Mouse (Mus musculus) heart, adult 2 months (tissue): ENCODE results near the gene Capzb. TPM values are rescaled to one million over a fixed set of nuclear protein-coding genes. Genes with fewer than 3 reads are reported as not detected.
A peak's percentile ranks its signal among the peaks of the same experiment; 100 is the strongest.

Source experiments
- DNase-seq, 2 experiments: peaks; one replicate each; pipeline ENCODE4 v3.0.0; 2021
- H3K27ac ChIP-seq: fragments of 200-600 bp; 2 replicates; pipeline ENCODE4 v1.8.1; 2022
- H3K27me3 ChIP-seq: fragments of 200-500 bp; 2 replicates; pipeline ENCODE4 v1.6.1; 2012; ENCODE audit warnings: mild to moderate bottlenecking, low read length, inconsistent platforms, mixed read lengths; ENCODE audit not compliant: control insufficient read depth, insufficient read depth
- H3K36me3 ChIP-seq: fragments of 200-500 bp; 2 replicates; pipeline ENCODE4 v1.6.1; 2012; ENCODE audit warnings: low read length, inconsistent platforms; ENCODE audit not compliant: control insufficient read depth, insufficient read depth
- H3K4me1 ChIP-seq: fragments of 200-500 bp; 2 replicates; pipeline ENCODE4 v1.6.1; 2011; ENCODE audit warnings: low read length; ENCODE audit not compliant: control insufficient read depth, insufficient read depth
- H3K4me3 ChIP-seq: fragments of 200-600 bp; 2 replicates; pipeline ENCODE4 v1.8.1; 2022
- H3K79me2 ChIP-seq: fragments of 200-500 bp; replicated peaks from 2 replicates; pipeline ENCODE4 v1.6.1; 2012; ENCODE audit warnings: mild to moderate bottlenecking, inconsistent platforms, low read length, moderate library complexity, mixed read lengths; ENCODE audit not compliant: control insufficient read depth, insufficient read depth
- H3K9ac ChIP-seq: fragments of 200-500 bp; 2 replicates; pipeline ENCODE4 v1.6.1; 2012; ENCODE audit warnings: low read depth, mild to moderate bottlenecking, control low read depth, inconsistent platforms, low read length, mixed read lengths
- CTCF ChIP-seq: fragments of 200-600 bp; IDR thresholded peaks from 2 replicates; pipeline ENCODE4 v1.8.1; 2022; ENCODE audit warnings: antibody characterized with exemption, mild to moderate bottlenecking, moderate library complexity
- EP300 ChIP-seq: fragments of 200-500 bp; IDR thresholded peaks from 2 replicates; pipeline ENCODE4 v1.6.1; 2011; ENCODE audit warnings: low read depth, low read length, control low read depth; ENCODE audit not compliant: insufficient read depth
- POLR2A ChIP-seq: fragments of 200-500 bp; IDR thresholded peaks from 2 replicates; pipeline ENCODE4 v1.6.1; 2011; ENCODE audit warnings: mild to moderate bottlenecking, low read depth, low read length, control low read depth; ENCODE audit not compliant: insufficient read depth
- WGBS: fragments of 180-500 bp; shearing (Covaris S2); methylation state at CpG from one replicate; pipeline ENCODE4 v1.1.7; 2018; 5-methylcytosine and 5-hydroxymethylcytosine counted together
- intact Hi-C: fragments of 180-260 bp; cut with DNase I; formaldehyde crosslinking; loops from one replicate; pipeline ENCODE4 v1.15.1; 2025
- long read RNA-seq: library from polyadenylated mRNA; stranded (forward); transcript quantifications from one replicate; pipeline ENCODE4 v2.0.0, GENCODE M21; 2021
- polyA plus RNA-seq: library from polyadenylated mRNA; depleted of rRNA; stranded (reverse); fragments of >200 nt; gene quantifications from 2 replicates; pipeline ENCODE4 v1.2.3, GENCODE M21; 2012; rRNA removed
- total RNA-seq, 2 experiments: library from RNA; stranded (reverse); gene quantifications; 2 replicates each; pipeline ENCODE4 v1.2.3; 2021

The Capzb gene
- 100 to 1,000 TPM; 342 to 392 TPM for total RNA-seq
- polyA plus RNA-seq, result 160 and 191 TPM in 2 replicates
- long read RNA-seq, transcript Capzb-204 (9 exons, 1,674 nt), result minor isoform, 66 of 295 reads
- long read RNA-seq, transcript Capzb-203 (10 exons, 1,702 nt), result major isoform, 216 of 295 reads
- long read RNA-seq, partial matches to known transcripts, result 8 of 295 reads
- long read RNA-seq, other reads (novel, unspliced or antisense), result 4 of 295 reads

GRCm38 (mm10) chr4:139192499-139193175, at the start of gene Capzb:
Gene Capzb (plus strand): TSS chr4:139192899.
- H3K4me3 ChIP-seq, result peak within 1 kb of the TSS; percentile 84

GRCm38 (mm10) chr4:139142985-139143384, 49.7 kb upstream of the Capzb start:
- Histone ChIP-seq H3K36me3 (no peaks in the 10 kb centered on the region), H3K27ac (no peak overlapping the region), H3K4me3 (no peak overlapping the region), H3K4me1 (peaks cover 5% of the 10 kb centered on the region), H3K9ac (no peak overlapping the region), H3K27me3 (no peaks in the 10 kb centered on the region), H3K79me2 (no peaks in the 10 kb centered on the region)
- 72% methylated on average over 9 of the region's 9 CpGs for WGBS
- intact Hi-C loops, result no loop called here
- TF ChIP-seq CTCF (no peak), EP300 (no peak), POLR2A (no peak)
- DNase-seq, result no peak

More at GRCm38 (mm10) chr4:139192499-139193175, at the start of gene Capzb:
- Histone ChIP-seq H3K27me3 (no peaks in the 10 kb centered on the region), H3K4me1 (peaks cover 35% of the 10 kb centered on the region), H3K79me2 (peaks cover 15% of the 10 kb centered on the region), H3K27ac (peak within 1 kb of the TSS; percentile 98), H3K9ac (peak within 1 kb of the TSS; percentile 99), H3K36me3 (peaks cover 12% of the 10 kb centered on the region)
- DNase-seq, result peak; percentile 96 to 98
- intact Hi-C loops, result loop anchor here (1.0 to 5.0 kb wide), 3 partner anchors 18 to 62 kb away; no protein-coding TSS in a partner anchor
- WGBS, result 1% methylated on average over 59 of the region's 69 CpGs
- TF ChIP-seq EP300 (peak; percentile 80; the same call in 1 of the 2 replicates), CTCF (no peak), POLR2A (peak; percentile 98)

GRCm38 (mm10) chr4:139144577-139144976, 48.1 kb upstream of the Capzb start:
- Histone ChIP-seq H3K27ac (no peak overlapping the region), H3K4me1 (peaks cover 5% of the 10 kb centered on the region), H3K79me2 (no peaks in the 10 kb centered on the region), H3K36me3 (no peaks in the 10 kb centered on the region), H3K4me3 (no peak overlapping the region), H3K9ac (no peak overlapping the region), H3K27me3 (no peaks in the 10 kb centered on the region)
- TF ChIP-seq EP300, result no peak
- TF ChIP-seq CTCF, result no peak
- no peak for TF ChIP-seq POLR2A
- WGBS, result 96% methylated on average over 4 of the region's 4 CpGs
- no peak for DNase-seq
- intact Hi-C loops, result no loop called here

GRCm38 (mm10) chr4:139145156-139145555, 47.5 kb upstream of the Capzb start:
- Histone ChIP-seq H3K4me1 (peaks cover 5% of the 10 kb centered on the region), H3K27me3 (no peaks in the 10 kb centered on the region), H3K4me3 (no peak overlapping the region), H3K9ac (no peak overlapping the region), H3K79me2 (no peaks in the 10 kb centered on the region), H3K27ac (no peak overlapping the region), H3K36me3 (no peaks in the 10 kb centered on the region)
- intact Hi-C loops, result loop anchor here (5.0 kb wide), 1 partner anchor 37 kb away; no protein-coding TSS in a partner anchor
- WGBS, result 93% methylated on average over 11 of the region's 11 CpGs
- TF ChIP-seq CTCF (peak; percentile 48), EP300 (no peak), POLR2A (no peak)
- no peak for DNase-seq

- no peaks in the 10 kb centered on the region for H3K36me3 ChIP-seq
Observed at GRCm38 (mm10) chr4:139146760-139147159, 45.9 kb upstream of the Capzb start.

More at GRCm38 (mm10) chr4:139146760-139147159, 45.9 kb upstream of the Capzb start:
- no peak overlapping the region for H3K9ac ChIP-seq
- TF ChIP-seq CTCF, result 0 out of 2 replicates have a peak, but pooled peaks have one; percentile 5
- TF ChIP-seq POLR2A, result no peak
- TF ChIP-seq EP300, result peak; percentile 74
- H3K4me3 ChIP-seq, result no peak overlapping the region
- H3K79me2 ChIP-seq, result no peaks in the 10 kb centered on the region
- WGBS, result 34% methylated on average over 5 of the region's 5 CpGs
- peaks cover 5% of the 10 kb centered on the region for H3K4me1 ChIP-seq
- intact Hi-C loops, result loop anchor here (5.0 kb wide), 1 partner anchor 36 kb away; no protein-coding TSS in a partner anchor
- peak; percentile 54 to 80 for DNase-seq
- H3K27ac ChIP-seq, result peak overlapping the region; percentile 20
- no peaks in the 10 kb centered on the region for H3K27me3 ChIP-seq
